Mouse (Mus musculus): ENCODE measurements around the gene Tyk2.

The Tyk2 gene

DNA sequence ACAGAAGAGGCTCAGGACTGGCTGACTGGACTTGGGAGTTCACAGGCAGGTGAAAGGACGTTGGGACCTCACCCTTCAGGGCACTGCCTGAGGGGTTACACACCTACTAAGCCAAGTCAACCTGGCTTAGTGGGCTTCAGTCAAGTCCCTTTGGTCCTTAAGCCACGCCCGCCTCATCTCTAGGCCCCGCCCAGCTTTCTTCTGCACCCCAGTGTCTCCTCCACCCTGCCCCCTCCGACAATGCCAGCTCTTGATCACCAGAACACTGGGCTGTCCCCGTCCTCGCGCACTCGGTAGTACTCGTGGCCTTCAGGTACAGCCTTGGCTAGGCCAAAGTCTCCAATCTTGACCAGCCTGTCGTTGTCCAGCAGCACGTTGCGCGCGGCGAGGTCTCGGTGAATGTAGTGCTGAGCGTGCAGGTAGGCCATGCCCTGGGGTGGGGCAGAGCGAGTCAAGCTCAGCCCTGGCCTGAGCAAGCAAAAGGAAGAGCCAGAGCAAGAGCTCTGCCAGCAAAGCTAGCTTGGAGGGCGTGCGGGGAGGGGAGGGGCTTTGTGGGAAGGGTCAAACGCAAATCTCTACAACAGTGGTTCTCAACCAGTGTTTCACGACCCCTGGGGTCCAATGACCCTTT lies 23.3 kb downstream of the Tyk2 start:
- DNase-seq = no peak

DNA sequence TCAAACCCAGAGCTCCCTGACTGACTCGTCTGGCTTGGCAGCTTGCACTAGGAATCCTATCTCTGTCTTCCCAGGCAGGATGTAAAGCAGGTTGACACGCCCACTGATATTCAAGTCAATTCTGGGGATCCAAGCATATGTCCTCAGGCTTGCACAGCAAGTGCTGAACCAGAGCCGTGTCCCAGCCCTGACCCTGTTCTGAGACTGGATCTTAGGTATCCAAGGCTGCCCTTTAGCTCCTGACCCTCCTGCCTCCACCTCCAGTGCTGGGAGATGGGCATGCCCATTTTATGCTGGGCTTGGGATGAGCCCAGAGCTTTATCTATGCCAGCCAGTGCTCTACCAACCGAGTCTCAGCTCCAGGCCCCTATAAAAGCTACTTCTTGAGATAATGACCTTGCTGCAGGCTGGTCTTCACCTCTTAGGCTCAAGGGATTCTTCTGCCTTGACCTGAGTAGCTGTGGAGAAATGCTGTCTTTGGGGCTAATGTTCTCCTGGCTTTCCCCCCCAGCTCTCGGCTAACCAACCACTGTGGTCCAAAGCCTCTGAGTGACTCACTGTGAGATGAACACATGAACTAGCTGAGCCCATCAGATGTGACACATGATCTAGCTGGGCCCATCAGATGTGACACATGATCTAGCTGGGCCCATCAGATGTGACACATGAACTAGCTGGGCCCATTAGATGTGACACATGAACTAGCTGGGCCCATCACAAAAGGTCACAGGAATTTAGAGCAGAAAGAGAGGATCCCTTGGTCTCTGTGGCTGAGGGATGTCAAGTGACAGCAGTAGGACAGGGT lies 25.1 kb downstream of the Tyk2 start:
- no peak for DNase-seq

DNA sequence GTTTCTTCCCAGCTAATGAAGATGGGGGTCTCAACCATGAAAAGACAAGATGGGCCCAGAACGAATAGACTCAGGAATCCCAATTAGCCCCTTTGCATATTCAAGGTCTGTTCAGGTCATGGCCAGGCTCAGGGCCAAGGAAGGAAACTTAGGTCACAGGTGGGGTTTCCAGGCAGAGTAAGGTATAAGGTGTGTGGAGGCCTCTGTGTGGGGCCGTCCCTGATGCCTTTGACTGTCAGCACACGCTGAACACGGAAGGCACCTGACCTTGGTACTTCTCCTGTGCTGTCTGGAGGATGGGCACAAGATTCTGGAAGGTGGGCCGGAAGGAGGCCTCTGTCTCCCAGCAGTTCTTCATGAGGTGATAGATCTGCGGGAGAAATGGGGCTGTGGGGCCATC lies 26.2 kb downstream of the Tyk2 start:
- DNase-seq = no peak

DNA sequence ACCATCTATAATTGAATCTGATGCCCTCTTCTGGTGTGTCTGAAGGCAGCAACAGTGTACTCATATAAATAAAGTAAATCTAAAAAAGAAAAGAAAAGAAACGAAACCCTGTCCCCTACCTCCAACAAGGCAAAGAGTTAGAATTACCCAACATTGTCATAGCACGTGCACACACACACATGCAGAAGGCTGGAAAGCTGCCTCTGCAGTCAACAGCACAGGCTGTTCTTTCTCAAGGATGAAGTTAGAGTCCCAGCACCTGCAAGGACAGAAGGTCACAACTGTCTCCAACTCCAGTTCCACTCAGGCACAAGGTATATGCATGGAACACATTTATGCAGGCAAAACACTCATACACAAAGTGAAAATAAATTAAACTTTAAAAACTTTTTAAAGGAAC lies 29.0 kb downstream of the Tyk2 start:
- no peak for DNase-seq

DNA sequence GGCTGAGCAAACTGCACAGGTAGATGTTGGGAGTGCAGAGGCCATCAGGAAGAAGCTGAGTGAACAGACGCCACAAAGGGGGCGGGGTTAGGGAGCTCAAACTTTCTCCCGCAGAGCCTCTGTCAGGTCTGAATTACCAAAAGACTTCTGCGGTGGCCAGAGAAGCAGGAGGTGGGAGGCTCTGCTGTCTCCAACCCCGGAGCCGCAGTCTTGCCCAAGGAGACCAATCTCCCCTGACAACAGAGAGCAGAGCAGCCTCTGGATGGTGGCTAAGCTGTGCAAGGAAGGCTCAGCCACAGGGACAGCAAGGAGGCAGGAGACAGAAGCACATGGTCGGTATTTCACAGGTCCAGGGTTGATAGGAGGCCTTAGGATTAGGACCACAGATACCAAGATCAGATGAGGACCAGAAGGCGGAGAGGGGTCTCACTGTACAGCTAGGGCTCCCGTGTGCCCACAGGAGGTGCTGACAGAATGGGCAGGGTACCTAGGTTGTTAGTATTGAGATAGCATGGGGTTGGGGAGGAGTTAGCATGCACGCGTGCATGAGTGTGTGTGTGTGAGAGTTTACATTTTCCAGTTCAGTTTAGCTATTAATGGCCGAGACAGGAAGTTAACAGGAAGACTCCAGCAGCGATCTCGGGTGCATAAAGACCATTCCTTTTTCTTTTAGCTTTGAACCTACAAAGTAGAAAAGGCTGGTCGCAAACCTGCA lies 30.4 kb downstream of the Tyk2 start:
- DNase-seq = no peak

DNA sequence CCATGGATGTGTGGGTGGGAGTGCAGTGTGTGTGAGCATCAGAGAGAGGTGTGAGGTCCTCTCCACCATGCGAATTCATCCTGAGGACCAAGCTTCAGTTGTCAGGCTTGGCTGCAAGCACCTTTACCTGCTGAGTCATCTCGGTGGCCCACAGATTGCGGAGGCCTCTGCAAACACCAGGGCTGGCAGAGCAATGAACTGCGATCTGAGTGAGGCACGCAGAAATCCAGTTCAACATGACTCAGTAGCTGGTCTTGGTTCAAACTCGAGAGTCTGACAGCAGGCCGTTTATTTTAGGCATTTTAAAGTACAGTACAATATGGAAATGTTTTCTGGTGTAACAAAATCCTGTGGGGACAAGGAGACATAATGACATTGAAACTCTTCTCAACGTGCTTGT lies 33.2 kb downstream of the Tyk2 start:
- DNase-seq = no peak

DNA sequence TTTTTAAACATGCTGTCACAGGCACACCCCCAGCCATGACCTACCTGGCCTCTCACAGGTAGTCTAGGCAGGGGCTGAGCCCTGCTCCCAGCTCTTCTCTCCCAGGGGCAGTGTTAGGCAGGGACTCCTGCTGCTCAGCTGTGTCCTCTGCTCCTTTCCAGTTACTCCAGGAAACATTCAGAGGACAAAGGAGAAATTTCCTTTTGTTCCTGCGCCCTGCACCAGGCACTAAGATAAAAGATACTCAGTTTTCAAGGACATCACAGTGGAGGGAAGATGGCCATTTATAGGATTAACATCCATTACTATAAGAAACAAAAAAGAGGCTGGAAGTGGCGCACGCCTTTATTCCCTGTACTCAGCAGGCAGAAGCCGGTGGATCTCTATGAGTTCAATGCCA lies 35.1 kb downstream of the Tyk2 start:
- no peak for DNase-seq

DNA sequence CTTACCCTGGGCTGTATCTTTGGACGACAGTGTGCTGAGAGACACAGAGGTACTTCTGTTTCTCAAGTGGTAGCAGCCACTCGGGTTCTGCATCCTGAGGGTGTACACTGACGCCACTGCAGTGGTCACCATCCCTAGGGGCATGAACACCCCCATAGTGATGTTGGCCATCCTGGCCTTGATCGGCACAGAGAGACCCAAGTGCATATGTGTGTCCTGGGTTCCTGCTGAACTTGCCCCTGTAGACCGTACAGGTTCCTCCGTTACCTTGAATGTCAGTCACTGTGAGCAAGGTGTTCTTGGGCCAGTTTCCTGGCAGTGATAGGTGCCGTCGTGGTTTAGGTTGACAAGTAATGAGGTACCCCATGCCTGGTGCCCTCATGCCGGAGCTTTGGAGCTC lies 37.6 kb downstream of the Tyk2 start:
- DNase-seq = no peak

DNA sequence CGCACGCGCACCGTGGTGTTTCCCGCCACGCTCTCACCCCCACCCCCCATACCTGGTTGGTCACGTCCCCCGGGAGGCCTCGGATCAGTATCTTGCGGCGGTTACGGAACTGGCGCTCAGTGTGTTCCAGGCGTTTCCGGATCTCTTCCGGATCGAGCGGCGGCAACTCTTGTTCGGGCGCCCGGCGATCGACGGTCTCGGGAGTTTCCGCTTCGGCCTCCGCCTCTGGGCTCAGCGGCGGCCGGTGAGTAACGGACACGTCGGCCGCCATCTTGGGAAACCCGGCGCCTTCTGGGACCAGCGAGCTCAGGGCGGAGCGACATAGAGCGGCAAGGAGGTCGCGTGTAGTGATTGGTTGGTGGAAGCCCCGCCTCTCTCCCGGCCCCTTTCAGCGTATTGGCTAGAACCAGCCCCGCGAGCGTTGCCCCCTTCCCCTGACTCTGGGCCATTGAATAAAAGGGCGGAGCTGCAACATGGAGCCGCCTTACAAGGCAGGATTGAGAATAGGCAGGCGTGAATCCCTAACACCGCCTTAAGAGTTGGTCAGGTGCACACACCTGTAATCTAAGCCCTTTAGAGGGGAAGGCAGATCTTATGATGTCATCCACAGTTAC lies 39.2 kb downstream of the Tyk2 start, which contains the start of the genes Gm38431 and Raver1:
Gene Gm38431, minus strand, starts transcription at position 291 of the 614 bp plus-strand sequence.
Gene Raver1, minus strand, starts transcription at position 302 of the 614 bp plus-strand sequence.
- peak; percentile 97 for DNase-seq

DNA sequence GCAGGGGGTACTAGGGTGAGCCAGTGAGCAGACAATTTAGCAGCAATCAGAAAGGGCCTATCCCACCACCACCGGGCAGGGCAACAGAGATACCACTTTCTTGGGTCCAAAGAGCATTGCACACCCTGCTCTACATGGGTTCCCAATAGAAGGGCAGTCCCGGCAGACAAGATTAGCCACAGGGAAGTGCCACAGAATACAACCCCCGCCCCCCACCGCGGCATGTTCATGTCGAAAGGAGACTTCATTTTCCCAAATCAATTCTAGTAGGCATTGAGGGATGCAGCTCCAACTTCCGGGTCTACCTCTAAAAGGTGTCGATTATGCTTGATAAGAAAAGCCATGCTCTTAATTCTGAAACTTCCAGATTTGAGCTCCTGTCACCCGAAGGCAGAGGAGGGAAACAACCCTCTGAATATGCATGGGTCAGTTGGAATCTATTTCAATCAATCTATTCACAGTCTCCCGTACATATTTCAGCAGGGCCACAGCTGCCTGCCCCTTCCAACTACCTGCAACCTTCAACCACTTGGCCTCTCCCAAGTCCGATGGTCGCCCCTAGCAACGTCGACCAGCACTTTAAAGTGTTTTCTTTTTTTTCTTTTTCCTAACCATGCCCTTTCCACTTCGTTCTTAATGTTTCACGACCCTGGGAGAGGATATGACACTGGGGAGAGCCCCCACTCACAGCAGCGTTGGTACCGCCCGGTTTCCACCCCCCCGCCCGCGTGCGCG lies 39.9 kb downstream of the Tyk2 start:
- DNase-seq = no peak

DNA sequence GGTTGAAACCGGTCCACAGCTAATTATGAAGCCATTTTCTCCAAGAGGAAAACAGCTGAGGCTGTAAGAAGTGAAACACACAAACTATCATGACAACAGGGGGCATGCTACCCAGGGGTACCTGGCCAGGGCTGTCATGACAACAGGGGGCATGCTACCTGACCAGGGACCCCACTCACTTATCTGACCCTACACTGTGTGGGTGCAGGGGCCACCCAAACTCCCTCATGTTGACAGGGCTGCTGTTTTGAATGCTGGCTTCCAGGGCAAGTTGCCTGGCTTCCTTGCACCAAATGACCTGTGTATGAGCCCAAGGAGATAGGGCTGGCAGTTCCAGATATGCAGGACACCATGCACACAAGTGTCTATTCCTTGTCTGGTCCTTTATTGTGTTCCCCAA lies 40.5 kb downstream of the Tyk2 start:
- no peak for DNase-seq

DNA sequence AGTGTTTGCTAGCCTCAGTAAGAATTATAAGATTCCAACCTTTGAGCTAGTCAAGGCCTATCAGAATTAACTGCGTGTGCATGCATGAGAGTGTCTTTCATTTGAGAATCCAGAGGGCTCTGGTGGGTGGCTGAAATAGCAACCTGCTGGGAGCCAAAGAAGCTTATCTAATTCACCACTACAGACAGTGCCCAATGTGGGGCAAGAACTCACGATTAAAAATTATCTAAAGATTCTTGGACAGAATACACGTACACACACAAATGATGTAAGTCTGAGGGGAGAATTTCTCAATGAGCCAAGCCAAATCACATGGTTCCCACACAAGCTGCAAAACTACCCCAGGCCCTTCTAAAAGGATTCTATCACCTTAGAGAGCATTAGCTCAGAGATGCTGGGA lies 47.7 kb downstream of the Tyk2 start:
- no peak for DNase-seq

DNA sequence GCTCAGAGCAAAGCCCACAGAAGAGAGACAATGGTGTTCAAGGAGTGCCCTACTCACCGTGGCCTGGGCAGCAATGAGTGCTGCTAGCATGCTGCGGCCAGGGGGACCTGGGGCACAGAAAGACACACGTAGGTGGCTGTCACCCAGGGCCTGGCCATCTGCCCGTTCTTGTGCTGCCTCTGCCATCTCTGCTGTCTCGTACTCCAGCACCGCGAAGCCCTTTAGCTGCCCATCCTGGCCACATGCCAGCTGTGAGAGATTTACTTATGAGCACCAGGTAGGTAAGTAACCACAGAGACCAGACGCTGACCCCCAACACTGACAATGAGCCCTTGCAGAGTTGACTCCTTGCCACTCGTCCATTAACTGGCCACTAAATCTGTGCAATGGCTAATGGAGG lies 49.9 kb downstream of the Tyk2 start:
- DNase-seq = no peak

DNA sequence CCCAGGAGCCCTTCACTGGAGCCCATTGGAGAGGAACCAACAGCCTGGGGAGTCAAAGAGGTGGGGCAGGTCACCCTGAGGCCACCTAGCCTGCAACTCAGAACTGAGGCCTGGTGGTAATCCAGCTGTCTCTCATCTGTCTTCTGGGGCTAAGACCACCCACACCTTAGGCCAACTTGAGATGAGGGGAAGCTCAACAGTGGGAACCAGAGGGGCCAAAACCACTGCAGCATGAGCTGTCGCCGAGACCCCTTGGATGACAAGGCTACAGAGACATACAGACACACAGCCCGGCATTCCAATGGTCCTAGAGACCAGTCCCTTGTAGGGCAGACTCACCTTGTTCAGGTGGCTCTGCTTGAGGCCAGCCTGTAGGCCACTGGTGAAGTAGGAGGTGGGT lies 55.4 kb downstream of the Tyk2 start:
- no peak for DNase-seq

DNA sequence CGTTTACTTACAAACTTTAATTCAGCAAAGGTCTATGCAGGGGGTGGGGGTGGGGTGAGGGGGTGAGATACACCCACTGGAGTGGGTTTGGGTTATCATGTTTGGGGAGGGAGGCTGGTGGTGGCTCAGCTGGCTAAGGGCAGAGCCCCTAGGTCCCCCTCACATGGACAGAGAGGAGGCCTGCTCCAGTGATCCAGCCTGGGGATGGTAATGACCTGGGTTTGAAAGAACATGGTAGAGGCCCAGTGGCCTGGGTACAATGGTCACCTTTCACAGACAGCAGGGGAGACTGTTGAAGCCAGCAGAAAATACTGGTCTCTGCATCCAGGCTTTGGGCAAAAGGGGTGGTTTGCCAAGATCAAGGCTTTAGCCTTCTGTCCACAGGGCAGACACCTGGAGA lies 56.9 kb downstream of the Tyk2 start:
- DNase-seq = no peak

DNA sequence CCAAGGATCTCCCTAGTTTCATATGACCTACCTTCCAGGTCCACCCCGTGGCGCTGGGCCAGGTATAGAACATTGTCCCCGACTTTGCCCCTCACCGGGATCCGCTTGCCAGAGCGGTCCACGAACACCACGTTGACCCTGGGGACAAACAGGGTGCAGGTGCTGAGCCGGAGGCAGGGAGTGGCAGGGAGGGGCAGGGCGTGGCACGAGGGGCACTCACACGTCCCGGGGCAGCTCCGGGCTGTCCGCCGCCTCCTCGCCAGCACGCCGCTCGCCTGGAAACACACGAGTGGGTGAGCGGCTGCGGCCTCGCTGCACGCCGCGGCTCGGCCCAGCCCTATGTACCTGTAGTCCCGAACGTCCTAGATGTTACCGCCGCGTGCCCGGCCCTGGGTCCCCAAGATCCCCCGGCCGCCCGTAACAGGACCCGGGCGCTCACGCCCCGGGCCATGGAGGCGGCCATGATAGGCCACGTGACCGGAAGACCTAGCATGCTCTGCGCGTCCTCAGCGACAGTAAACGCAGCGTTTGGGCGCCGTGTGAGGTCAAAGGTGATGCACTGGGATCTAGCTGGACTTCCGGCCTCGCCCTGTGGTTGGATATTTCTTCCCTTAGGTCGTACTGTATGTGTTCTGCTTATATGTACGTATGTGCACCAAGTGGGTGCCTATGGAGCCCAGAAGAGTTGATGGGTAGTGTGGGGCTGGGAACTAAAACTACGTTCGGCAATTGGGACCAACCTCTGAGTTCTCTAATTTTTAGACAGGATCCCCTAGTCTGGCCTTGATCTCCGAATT lies 57.8 kb downstream of the Tyk2 start, which contains the start of the genes Gm49373 and Fdx1l:
Gene Gm49373, minus strand, starts transcription at position 53 of the 797 bp plus-strand sequence.
Gene Fdx1l, minus strand, starts transcription at position 571 of the 797 bp plus-strand sequence.
- DNase-seq = peak; percentile 88

DNA sequence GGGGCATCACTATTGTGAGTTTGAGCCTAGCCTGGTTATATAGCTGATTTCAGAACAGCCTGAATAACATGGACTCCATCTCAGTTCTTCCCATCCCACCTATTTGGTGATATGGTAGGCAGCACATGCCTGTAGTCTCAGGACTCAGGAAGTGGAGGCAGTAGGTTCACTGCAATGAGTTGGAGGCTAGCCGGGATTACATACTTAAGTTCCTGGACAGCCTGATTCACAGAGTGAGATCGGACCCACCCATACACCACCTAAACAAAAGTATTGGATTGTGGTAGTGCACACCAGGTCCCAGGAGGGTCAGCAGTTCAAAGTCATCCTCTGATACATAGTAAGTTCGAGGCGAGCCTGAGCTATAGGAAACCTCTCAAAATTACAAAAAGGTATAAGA lies 58.4 kb downstream of the Tyk2 start:
- DNase-seq = no peak

DNA sequence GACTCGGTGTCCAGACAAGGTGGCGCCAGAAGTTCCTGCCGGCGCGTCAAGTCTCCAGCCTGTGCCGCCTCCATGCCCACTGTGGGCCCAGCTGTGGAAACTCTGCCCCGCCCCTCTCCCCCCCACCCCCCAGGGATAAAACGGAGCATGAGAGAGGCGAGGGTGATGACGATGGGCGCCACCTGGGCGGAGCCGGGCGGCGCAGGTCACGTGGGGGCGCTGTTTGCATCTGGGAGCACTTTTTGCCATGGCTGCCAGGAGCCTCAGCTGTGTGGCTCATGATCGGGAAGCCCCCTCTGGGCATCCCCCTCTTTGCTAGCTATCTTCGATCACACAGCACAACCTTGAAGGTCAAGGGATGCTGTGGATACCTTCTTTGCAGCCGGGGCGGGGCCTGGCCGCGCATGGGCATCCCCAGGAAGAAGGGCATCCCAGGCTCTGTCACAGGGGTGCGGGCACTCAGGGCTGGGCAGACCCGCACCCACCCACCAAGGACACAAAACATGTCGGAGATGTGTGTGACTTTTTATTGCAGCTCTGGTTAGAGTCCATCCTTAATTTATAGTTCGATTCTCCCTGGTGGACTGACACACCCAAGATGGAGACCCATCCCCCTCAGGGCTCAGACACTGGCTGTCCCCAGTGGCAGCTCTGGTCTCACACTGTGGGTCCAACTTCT lies 63.9 kb downstream of the Tyk2 start, which contains the start of gene Zglp1:
Gene Zglp1, minus strand, starts transcription at position 88 of the 679 bp plus-strand sequence.
- no peak for DNase-seq

DNA sequence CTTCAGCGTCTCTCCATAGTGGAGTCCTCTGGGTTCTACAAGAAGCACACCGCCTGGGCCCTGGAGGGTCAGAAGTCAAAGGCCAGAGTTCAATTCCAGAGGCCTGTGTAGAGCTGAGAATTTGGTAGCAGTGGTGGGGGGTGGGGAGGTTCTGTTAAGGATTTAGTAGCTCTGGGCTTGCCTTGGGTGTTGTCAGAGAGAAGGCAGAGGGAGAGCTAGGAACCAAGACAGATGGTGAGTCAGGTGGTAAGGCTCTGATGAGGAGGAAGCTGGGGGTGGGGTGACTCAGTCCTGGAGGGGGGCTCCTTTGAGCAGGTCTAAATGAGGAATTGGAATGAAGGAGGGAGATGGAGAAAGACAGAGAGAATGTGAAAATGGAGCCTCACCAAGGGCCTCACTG lies 68.1 kb downstream of the Tyk2 start:
- no peak for DNase-seq
